Mouse (Mus musculus) left cerebral cortex, adult 11 months (tissue): ENCODE measurements around the gene Vegfd.
A peak's percentile ranks its signal among the peaks of the same experiment; 100 is the strongest.

Source experiments
- DNase-seq: peaks from one replicate; pipeline ENCODE4 v3.0.0; 2022; ENCODE audit warnings: low spot score

The Vegfd gene

DNA sequence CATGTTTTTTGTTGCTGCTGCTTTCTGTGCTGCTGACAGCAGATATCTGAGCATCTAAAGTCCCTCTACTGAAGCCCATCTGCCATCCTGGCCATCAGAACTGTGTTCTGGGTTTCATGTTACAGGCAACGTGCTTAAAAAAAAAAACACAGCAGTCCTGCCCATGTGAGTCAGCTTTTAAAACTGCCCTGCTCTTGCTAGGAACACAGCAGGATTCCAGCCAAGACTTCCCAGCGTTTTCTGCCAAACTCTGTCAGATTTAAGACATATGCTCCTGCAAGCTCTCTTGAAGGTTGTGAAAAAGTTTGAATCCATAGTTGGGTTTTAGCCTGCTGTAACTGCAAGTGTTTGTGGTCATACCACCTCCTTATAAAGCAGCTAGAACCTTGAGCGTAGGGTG, at the start of gene Vegfd:
TSS of gene Vegfd (plus strand) at position 298 of the 400 bp plus-strand sequence.
- peak; percentile 17 for DNase-seq

DNA sequence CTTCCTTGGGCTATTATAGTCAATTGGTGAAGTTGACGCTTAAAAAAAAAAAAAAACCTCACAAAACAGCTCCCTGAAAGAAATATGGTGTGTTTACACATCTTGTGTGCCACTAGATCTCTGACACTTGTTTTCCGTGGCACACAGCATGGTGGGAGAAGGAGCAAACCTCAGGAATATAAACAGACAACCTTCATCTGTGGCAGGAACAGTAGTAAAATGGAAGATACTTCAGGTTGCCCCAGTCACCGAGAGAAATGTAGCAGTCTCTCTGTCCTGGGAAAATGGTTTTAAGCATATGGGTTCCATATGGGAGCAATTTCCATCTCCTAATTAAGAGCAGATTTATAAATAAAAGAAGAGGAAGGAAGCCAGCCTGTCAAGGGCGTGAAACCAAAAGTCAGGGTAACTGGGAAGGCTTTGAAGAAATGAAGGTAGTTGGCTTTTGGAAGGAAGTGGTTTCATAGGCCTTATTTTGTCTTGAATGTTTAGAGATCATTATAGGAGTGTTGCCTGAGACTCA, 49.7 kb upstream of the Vegfd start:
- no peak for DNase-seq

DNA sequence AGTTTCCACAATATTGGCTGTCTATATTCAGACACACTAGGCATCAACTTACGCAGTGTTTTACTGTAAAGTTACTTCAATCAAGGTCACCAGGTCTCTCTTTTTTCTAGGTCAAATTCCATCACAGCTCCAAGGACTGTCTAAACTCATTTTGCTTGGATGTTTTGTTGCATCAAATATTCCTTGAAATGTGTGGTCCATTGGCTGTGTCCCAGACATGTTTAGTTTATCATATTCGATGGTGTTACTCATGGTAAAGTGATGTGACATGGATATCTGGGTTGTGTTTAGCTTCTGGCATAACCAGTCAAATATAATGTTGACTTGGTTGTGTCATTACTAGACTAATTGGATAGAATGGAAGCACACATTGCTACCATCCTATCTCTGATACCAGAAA, 42.8 kb upstream of the Vegfd start:
- DNase-seq: no peak

DNA sequence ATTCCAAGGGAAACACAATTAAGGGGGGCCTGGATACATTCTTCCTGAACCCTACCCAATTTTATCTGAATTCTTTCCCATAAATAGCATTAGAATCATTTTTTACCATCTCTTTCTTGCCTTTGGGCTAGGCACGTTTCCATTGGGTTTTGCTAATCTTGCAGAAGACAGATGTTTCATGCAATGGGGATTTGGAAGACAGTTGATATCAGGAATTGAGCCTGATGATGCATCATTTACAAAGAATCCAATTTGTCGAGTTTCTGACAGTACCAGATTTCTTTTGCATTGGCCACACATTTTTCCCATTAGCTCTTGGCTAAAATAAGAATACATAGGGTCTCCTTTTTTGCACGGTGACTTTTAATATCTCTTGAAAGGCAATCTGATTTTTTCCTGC, 42.4 kb upstream of the Vegfd start:
- no peak for DNase-seq

DNA sequence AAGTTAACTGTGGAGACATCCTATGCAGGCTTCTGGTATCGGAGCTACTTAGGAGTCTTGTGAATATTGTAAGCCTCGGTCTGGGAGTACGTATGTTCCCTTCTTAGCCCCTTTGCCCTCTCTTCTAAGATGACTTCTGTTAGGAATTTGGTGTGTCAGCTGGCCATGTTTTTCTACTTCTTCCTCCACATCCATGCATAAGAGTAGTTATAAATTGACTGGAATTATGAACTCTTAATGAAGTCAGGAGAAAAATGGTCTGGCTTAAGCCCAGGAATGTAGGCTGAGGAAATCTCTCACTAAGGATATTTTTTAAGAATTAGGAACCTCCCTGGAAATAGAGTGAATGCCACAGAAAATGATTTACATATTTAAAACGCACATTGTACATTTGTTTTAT, 34.6 kb upstream of the Vegfd start:
- DNase-seq: no peak

DNA sequence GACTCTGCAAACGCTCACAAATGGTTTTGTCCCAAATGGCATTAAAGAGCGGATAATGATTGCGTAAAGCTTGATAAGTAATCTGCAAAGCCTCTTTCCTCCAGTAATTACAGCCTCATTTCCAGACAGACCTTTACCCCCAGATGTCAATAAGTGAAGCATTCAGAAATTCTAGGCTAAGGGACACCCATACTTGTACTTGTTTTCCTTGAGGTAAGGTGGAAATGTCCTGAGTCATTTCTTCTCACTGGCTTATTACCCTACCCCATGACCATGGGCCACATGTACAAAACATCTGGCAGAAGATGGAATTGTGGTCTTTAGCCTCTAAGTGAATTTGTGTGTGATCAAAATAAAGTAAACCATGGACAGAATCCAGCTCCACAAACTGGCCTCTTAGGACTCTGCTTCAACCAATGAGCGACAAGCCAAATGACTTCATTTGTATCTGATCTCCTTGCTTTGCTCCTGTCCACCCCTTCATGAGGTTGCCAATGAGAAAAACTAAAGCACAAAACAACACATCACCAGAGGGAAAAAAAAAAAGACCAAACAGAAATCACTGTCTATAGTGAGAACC, 27.7 kb upstream of the Vegfd start:
- DNase-seq: no peak

DNA sequence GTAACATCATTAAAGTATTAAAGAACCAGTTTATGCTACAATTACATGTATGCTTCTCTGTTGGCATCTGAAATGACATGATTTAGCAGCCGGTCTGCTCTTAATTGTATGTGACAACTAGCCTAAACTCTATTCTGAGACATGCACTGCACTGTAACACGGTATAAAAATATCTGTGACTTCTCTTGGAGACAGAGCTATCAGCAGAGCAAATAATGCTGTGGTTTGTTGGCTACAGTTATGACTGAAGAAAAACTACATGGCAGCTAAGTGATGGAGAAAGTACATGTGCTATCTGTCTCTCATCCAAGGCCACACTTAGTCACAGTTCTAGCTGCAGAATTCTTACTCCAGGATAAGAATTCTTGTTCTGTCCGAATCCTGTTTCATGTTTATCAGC, 24.2 kb upstream of the Vegfd start:
- DNase-seq: no peak

DNA sequence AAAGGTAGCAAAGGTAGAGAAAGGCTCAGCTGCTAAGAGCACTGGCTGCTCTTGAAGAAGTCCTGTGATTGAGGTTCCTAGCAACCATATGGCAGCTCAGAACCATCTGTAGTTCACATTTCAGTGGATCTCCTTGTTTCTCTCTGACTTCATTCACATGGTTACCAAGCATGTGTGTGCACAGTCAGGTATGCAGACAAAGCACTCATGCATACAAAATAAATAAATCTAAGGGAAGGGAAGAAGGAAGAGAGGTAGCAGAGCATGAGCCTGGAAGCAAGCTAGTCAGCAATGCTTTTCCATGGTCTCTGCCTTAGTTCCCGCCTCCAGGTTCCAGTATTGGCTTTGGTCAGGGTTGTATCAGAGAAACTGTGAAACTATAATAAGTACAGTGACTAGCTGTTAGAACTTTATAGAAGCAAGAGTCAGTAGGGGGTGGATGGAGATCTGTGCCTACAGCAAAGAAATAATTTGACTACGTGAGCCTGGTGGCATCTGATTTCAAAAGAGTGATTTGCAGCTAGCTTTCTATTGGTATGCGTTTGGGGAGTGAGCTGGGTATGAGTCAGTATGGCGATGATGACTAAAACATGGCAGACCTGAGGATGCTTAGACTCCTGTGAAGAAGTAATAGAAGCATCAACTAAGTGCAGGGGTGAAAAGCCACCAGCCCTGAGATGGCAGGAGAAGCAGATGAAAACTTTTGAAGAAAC, 7.9 kb upstream of the Vegfd start:
- no peak for DNase-seq

DNA sequence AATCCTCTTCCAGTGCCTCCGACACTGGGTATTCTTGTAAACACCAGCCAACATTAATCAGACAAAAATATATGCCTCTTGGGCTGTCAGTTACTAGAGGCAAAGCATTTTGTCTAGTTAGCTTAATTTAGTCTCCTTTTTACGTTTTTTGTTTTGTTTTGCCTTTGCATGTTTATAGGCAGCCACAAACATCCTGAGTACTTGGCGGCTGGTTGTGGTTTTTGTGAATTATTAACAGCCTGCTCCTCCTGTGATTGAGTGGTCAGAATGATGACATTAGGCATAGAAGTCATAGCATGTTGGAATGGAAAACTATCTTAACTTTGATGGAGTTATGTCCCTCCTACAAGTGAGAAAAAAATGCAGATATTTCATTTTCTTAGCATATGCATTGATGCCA, 2.6 kb upstream of the Vegfd start:
- no peak for DNase-seq

DNA sequence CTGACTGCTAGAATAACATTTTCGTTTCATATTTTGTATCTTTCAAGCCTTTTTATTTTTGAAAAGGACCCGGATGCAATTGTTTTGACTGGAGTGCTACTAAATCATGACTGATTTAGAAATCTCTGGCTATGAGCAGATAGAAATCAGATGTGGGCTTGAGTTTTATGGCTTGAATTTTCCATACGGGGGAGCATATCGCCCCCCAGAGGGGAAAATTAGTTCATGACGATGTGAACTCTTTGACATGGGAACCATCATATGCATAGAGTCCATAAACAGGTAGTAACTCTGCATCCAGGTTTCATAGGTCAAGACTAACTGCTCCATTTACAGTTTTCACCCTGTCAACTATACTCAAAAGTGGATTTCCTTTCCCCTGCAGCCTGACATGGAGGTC, 1.4 kb downstream of the Vegfd start:
- DNase-seq: no peak

DNA sequence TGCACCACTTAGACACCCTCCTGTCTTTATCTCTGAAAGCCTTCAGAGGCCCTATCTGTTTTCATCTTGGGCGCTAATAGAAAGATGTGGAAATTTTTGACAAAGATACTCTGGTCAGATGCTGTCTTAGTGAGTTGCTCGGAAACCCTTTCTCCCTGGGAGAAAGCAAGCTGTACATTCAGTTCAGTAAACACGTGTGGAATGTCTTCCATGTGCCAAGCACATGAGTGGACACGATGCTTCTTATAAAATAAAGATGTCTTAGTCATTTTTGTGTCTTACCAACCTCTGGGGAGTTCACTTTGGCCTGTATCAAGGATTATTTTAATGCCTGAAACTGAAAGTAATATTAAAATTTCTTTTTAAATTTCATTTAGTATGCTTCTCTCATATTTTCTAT, 6.5 kb downstream of the Vegfd start:
- DNase-seq: no peak

DNA sequence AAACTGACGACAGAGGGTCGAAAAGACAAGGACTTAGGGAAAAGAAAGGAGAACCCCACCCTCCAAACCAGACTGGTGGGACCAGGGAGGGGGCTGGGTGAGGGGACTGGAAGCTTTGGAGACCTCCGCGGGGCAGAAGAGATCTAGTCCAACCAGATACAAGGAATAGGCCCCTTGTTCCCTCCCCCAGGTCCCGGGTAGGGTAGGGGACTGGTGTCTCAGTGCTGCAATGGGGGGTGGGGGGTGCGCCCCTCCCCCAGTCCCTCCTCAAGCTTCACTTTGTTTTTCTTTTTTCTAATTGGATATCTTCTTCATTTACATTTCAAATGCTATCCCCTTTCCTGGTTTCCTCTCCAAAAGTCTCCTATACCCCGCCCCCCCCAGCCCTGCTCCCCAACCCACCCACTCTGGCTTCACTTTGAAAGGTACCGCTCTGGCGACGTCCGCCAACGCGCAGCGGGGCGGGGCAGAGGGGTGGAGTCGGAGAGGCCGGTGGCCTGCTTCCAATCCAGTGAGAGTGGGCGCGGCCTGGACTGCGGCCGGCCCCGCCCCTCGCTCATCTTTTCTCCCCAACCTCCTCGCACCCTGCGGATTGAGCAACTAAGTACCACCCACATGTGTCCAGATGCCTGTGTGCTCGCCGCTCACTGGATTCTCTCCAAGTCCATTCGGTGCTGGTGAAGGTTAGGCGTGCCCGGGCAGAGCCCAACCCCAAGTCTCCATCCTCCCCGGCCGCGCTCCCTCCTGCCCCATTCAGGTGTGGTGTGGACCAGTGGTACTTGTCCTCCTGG, 8.6 kb downstream of the Vegfd start:
- peak; percentile 36 for DNase-seq

DNA sequence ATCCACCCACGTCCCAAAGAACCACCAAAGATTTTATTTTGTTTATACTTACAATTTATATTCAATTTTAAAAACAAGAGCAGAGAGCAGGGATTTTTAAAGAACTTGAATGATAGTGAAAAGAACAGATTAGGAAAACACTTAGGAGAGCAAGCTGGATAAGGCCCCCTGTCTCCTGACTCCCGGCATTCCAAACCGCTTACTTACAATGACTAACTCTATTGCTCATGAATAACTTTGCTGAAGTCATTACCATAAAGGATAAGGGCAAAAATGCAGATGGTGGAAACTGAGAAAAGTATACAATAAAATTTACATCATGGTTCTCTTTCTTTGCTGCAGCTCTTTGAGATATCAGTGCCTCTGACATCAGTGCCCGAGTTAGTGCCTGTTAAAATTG, 20.9 kb downstream of the Vegfd start:
- DNase-seq: no peak

DNA sequence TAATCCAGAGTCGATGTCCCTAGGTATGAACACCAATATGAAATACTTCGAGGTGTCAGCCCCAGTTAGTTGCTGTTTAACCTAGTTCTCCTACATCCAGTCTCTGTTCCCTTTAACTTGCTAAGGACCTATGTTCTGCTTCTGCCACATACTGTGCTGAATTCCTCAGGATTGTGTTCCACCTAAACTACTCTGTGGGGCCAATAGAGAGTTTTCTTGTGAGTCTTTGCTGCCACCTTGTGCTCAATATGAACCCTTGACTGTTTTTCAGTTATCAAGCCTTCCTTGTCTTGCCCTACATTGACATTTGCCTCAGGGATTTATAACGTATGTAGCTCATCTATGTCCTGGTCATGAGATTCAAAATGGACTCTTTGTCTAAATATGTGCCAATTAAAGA, 25.3 kb downstream of the Vegfd start:
- DNase-seq: no peak

DNA sequence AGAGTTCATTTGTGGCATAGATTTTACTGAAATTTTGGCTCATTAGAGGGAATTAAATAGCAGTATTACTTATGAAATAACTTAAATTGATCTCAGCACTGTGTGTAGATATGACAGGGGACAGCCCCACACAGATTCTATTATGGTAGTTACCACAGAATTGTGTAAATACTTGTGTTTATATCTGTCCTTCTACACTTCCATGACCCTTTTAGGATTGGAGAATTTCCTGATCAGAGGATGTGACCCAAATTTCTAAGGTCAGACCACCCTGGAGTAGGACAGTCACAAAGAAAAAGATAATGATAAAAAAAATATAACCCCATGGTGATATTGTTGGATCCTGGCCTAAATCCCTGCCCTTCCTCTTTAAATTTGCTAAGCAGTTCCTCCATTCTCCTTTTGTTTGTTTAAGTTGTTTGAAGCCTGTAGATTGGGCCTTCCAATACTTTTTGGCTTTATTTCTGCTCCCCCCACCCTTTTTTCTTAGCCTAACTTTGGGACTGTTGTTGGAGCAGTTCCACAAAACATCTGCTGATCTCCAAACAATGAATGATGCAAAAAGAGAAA, 32.0 kb downstream of the Vegfd start:
- no peak for DNase-seq

DNA sequence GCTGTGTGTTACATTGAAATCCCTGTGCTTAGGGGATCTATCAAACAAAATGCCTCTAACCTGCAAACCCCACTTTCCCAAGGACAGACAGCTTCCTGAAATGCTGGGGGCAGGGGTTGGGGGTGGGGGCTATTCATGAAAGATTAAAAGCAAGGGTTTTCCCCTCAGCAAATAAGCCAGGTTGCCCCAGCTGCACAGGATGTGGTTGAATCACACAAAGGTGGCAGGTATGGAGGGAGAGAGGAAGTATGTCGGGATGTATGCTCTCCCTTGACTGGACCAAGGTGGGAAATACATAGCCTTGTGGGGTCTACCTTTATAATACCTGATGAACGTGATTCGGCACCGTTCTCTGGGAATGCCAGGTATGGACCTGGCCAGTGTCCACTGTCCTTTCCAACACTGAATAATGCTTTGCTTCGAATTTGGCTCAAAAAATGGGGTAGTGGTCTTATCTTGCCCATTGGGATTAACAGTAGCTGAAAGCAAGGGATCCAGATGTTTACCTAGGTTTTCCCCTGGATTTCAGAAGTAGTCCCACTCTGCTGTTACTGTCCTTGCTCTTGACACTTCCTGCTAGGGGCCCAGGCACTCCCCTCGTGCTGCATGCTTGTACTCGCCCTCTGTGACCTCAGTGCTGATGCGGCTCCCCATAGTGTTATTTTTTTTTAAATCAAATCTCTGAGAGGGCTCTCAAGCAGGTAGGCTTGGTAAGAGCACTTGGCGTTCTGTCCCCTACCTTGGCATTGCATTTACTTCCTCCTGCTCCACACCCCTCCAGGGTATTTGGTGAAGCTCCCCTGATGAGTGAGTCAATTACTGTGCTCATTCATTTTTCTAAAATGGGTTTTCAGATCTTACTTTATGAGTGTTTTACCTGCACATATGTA, 33.2 kb downstream of the Vegfd start:
- no peak for DNase-seq

DNA sequence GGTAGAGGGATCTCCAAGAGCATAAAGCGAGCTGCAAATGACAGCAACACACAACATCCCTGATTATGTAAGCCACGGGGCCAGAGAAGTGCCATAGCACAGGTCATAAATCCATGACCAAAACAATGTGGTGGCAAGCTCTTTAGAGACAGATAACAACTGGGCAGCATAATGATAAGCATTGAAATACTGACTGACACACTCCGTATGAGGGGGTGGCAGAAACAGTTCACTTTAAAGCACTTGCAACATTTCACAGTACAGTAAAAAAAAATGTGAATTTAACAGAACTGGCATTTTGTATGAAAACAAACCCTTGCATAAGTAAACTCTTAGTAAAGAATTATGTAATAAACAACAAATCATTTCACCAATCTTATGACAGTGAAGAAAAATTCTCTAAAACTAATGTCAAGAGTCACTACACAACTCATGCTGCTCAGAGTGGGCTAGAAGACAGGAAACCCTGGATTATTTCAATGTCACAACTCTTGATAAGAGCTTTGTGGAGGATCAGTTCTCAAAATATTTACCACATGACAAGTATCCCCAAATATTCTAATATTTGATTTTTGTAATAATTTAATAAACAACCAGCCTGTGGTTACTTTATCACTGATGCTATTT, 35.2 kb downstream of the Vegfd start:
- DNase-seq: no peak

DNA sequence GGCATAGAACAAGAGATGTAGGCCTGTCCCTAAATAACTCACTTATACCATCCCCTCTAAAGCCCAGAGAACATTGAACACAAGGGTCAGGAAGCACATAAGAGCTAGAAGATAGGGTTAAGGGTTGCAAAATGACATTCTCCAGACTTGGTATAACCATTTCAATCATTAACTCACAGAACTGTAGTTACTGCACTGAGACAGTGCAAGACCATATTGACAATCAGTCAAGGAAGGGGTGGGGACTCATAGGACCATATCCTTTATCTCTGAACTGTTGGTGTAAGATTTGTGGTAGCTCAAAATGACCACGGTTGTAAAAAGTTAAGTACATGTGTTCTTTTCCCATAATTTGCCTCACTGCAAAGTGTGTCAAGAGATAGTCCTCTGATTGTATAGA, 37.4 kb downstream of the Vegfd start:
- DNase-seq: no peak

DNA sequence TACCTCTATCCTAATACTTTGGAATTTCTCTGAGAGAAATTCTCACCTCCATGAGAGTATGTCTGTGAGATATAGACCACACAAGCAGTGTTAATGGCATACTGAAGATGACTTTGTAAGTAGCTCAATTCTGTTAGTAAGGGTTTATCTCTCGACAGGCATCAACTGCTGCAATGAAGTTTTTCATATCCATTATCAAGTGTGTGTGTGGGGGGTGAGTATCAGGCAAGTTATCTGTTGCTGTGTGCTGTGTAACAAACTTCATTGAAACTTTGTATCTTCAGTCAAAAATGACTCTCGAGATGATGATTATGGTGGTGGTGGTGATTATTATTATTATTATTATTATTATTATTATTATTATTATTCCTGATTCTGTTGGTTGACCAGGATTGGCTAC, 43.6 kb downstream of the Vegfd start:
- DNase-seq: no peak

DNA sequence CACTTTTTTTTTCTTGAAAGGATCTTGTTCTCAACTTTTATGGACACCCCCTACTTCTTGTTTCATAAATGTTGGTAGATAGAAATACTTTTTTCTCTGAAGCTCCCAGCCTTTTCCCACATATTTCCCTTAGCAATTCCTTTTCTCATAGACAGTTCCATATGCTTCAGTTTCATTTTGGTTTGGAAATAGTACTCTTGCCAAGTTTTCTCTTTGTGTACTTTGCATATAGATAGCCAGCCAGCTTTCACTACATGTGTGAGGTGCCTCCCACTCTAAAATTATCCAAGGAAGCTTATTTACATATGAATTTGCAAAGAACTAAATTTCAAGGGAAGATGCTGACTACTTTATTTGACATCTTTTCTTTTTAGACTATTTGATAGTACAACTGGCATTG, 44.8 kb downstream of the Vegfd start:
- DNase-seq: peak; percentile 41

DNA sequence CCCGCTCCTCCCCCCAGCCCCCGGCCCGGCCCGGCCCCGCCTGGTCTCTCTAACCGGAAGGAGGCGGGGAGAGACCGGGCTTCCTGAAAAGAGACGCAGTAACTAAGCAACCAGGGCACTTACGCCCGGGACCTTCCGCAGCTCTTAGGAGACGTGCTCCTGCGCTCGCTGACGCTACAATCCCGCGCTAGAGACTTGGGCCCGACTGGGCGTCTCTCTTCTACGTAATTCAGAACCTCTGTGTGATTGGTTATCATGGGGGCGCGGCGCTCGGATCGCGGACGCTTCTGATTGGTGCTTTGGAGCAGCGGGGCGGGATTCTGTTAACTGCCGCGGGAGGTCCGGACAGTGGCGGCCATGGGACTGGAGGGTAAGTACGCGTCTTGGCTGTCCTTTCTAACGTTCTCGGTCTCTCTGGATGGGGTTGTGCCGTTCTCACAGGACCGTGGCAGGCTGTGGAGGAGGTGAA, 46.3 kb downstream of the Vegfd start, which contains the start of gene Piga:
TSS of gene Piga (plus strand) at position 317 of the 469 bp plus-strand sequence.
- peak; percentile 91 for DNase-seq
